Mouse (Mus musculus): Measurements from ENCODE around the gene Olfr605. TPM values are rescaled to one million over a fixed set of nuclear protein-coding genes. Genes with fewer than 3 reads are reported as not detected.

Gene Olfr605
- polyA plus RNA-seq (2012; rRNA removed; ENCODE audit: low replicate concordance), result not detected in 2 replicates

GRCm38 (mm10) chr7:103445339-103445738 lies at the start of gene Olfr605:
Gene Olfr605 (minus strand): TSS chr7:103445439.

GRCm38 (mm10) chr7:103469577-103469976 lies 24.3 kb upstream of the Olfr605 start, which contains the start of gene Olfr608:
Gene Olfr608 (plus strand): TSS chr7:103469877.

DNA sequence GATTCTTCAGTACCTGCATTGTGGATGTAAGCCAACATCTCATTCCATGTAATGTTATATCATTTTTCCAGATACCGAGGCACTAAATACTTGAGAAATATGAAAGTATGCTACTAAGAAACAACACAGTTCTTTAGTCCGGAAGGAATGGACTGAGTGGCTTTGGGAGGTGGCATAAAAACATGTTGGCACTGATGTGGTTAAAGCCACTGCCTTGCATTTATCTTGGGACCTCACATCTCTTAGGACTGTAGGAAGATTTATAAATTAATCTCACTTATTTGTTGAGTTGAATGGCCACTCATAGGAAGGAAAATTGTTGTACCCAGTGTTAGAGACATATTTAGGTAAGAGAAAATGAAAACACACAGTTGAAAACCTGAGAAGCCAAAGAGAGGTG lies 3.5 kb upstream of the Olfr605 start, which contains the start of gene Olfr606:
TSS of gene Olfr606 (plus strand) at position 301 of the 400 bp plus-strand sequence.

GRCm38 (mm10) chr7:103414772-103415171 lies 30.5 kb downstream of the Olfr605 start, which contains the start of gene Usp17lc:
Gene Usp17lc (plus strand): TSS chr7:103415072.

Other genes starting within 250 kb of the Olfr605 start
- not detected in 2 replicates for gene Olfr593, start 233.6 kb downstream of the Olfr605 start, polyA plus RNA-seq (2012; rRNA removed; ENCODE audit: low replicate concordance)
- gene Olfr594, start 228.4 kb downstream of the Olfr605 start, polyA plus RNA-seq (2012; rRNA removed; ENCODE audit: low replicate concordance), result not detected in 2 replicates
- not detected in 2 replicates for gene Usp17ld, start 192.9 kb downstream of the Olfr605 start, polyA plus RNA-seq (2012; rRNA removed; ENCODE audit: low replicate concordance)
- gene Olfr596, start 139.8 kb downstream of the Olfr605 start, polyA plus RNA-seq (2012; rRNA removed; ENCODE audit: low replicate concordance), result not detected in 2 replicates
- gene Olfr597, start 129.1 kb downstream of the Olfr605 start, polyA plus RNA-seq (2012; rRNA removed; ENCODE audit: low replicate concordance), result not detected in 2 replicates
- gene Olfr598, start 121.9 kb downstream of the Olfr605 start, polyA plus RNA-seq (2012; rRNA removed; ENCODE audit: low replicate concordance), result not detected in 2 replicates
- gene Olfr599, start 109.5 kb downstream of the Olfr605 start, polyA plus RNA-seq (2012; rRNA removed; ENCODE audit: low replicate concordance), result not detected in 2 replicates
- not detected in 2 replicates for gene Olfr600, start 95.8 kb downstream of the Olfr605 start, polyA plus RNA-seq (2012; rRNA removed; ENCODE audit: low replicate concordance)
- gene Olfr601, start 82.8 kb downstream of the Olfr605 start, polyA plus RNA-seq (2012; rRNA removed; ENCODE audit: low replicate concordance), result not detected in 2 replicates
- gene Olfr603, start 59.3 kb downstream of the Olfr605 start, polyA plus RNA-seq (2012; rRNA removed; ENCODE audit: low replicate concordance), result not detected in 2 replicates
- gene Usp17lc, start 30.4 kb downstream of the Olfr605 start, polyA plus RNA-seq (2012; rRNA removed; ENCODE audit: low replicate concordance), result not detected in 2 replicates
- not detected in 2 replicates for gene Olfr606, start 3.6 kb upstream of the Olfr605 start, polyA plus RNA-seq (2012; rRNA removed; ENCODE audit: low replicate concordance)
- gene Olfr607, start 18.7 kb upstream of the Olfr605 start, polyA plus RNA-seq (2012; rRNA removed; ENCODE audit: low replicate concordance), result not detected in 2 replicates
- gene Olfr608, start 24.4 kb upstream of the Olfr605 start, polyA plus RNA-seq (2012; rRNA removed; ENCODE audit: low replicate concordance), result not detected in 2 replicates
- gene Olfr609, start 52.6 kb upstream of the Olfr605 start, polyA plus RNA-seq (2012; rRNA removed; ENCODE audit: low replicate concordance), result not detected in 2 replicates
- gene Olfr610, start 66.7 kb upstream of the Olfr605 start, polyA plus RNA-seq (2012; rRNA removed; ENCODE audit: low replicate concordance), result not detected in 2 replicates
- not detected in 2 replicates for gene Olfr611, start 75.4 kb upstream of the Olfr605 start, polyA plus RNA-seq (2012; rRNA removed; ENCODE audit: low replicate concordance)
- gene Olfr612, start 97.3 kb upstream of the Olfr605 start, polyA plus RNA-seq (2012; rRNA removed; ENCODE audit: low replicate concordance), result not detected in 2 replicates
- not detected in 2 replicates for gene Olfr613, start 102.6 kb upstream of the Olfr605 start, polyA plus RNA-seq (2012; rRNA removed; ENCODE audit: low replicate concordance)
- not detected in 2 replicates for gene Olfr615, start 110.6 kb upstream of the Olfr605 start, polyA plus RNA-seq (2012; rRNA removed; ENCODE audit: low replicate concordance)
- not detected in 2 replicates for gene Olfr616, start 123.7 kb upstream of the Olfr605 start, polyA plus RNA-seq (2012; rRNA removed; ENCODE audit: low replicate concordance)
- gene Olfr617, start 127.6 kb upstream of the Olfr605 start, polyA plus RNA-seq (2012; rRNA removed; ENCODE audit: low replicate concordance), result not detected in 2 replicates
- not detected in 2 replicates for gene Olfr618, start 144.7 kb upstream of the Olfr605 start, polyA plus RNA-seq (2012; rRNA removed; ENCODE audit: low replicate concordance)
- not detected in 2 replicates for gene Olfr619, start 155.1 kb upstream of the Olfr605 start, polyA plus RNA-seq (2012; rRNA removed; ENCODE audit: low replicate concordance)
- not detected in 2 replicates for gene Olfr620, start 167.1 kb upstream of the Olfr605 start, polyA plus RNA-seq (2012; rRNA removed; ENCODE audit: low replicate concordance)
- not detected in 2 replicates for gene Olfr622, start 197.3 kb upstream of the Olfr605 start, polyA plus RNA-seq (2012; rRNA removed; ENCODE audit: low replicate concordance)
- gene Olfr623, start 218.3 kb upstream of the Olfr605 start, polyA plus RNA-seq (2012; rRNA removed; ENCODE audit: low replicate concordance), result not detected in 2 replicates
- gene Olfr624, start 225.8 kb upstream of the Olfr605 start, polyA plus RNA-seq (2012; rRNA removed; ENCODE audit: low replicate concordance), result not detected in 2 replicates
- gene Olfr625-ps1, start 237.3 kb upstream of the Olfr605 start, polyA plus RNA-seq (2012; rRNA removed; ENCODE audit: low replicate concordance), result not detected in 2 replicates

Measured in subcutaneous adipose tissue, adult 2 months (tissue).